Mouse (Mus musculus) kidney, postnatal 25 days (tissue): ENCODE results near the gene Hpgd.

Source experiments
- DNase-seq, 2 experiments: peaks; one replicate each; pipeline ENCODE4 v3.0.0; 2021; ENCODE audit warnings: mixed read lengths in 2 of 2

Hpgd gene

DNA sequence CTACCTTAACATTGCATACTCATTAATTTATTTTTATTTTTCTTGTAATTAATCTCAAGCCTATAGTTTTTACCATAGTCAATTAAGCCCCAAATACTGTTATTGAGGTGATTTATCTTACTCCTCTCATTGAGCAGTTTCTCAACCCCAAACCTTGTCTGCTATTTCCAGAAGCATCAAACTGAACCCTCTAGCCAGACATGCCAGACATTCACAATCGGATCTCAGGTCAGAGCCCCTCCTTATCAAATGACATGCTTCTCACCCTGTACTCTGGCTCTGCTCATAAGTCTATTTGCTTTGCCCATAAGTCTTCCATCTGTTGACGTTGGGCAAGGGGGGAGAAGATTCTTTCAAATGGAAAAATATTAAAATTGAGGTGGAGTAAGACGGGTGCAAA, 33.3 kb downstream of the Hpgd start:
- no peak for DNase-seq

DNA sequence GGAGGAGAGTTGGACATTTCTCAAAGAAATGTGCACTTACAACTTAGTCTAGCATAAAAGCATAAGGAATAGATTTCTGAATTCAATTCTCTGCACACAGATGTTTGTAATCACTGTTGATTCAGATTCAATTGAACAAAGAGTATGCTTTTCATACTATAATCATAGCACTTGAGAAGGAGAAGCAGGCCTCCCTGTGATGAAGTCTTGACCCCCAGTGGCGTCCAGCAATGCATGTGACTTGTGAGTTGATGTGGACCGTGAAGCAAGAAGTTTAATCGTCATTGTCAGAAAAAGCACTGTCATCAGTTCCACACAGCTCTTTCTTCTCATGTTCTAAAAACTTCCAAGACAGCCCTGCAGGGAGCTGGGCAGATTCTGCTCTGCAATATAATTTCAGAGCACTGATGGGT, 33.8 kb downstream of the Hpgd start:
- no peak for DNase-seq

DNA sequence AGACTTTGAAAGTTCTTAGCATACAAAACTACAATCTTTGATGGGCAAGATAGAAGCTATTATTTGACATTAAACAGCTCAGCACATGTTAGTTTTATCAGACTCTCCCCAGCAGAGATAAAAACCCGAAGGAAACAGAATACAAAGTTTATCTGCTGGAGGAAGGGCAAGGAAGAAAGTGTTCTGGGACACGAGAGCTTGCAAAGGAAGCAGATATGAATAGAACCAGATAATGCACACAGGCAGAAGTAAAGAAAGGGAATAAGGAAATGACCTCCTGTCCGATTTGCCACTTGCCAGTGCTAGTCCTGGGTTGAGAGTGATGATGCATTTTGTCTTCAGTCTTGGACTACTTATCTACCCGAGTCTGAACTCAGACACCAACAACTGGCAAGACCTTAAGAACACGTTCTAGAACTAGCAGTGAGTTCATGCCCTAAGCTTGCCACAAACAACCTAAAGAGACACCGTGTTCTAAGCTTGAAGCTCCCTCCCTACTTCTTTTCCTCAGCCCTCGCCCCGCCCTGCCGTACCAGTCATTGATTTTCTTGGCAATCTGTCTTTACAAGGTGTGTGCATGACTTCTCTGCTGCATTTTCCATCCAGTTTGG, 41.1 kb downstream of the Hpgd start:
- no peak for DNase-seq

DNA sequence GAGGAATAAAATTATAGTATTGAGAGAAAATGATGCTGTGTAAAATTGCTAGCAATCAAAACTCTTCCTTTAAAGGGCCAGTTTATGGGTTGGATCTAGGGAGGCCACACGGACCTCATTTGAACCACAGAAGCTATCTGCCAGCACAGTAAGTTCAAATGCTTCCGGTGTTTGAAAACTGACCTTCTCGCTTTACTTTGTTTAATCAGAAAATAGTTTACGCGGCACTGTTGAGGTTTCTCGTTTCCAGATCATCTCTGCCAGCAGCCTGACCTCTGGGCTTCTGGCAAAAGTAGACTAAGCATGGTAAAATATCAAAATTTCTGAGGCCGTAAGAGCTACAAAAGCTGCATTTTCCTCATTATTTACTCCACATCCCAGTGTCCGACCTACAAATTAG, 42.4 kb downstream of the Hpgd start:
- DNase-seq = no peak

DNA sequence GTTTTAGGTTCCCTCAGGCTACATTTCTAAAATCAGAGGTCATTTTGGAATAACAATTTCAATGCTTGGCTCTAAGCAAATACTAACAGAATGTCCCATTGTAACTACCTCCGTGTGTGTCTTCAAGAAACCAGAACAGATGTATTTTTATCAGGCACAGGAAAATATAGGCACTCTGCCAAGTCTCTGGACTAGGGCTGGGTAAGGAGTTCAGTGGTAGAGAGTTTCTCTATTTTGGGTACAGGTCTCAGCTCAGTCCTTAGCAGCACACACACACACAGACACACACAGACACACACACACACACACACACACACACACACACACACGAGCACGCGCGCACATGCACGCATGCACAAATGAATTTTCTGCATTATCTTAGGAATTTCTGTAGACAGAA, 49.1 kb downstream of the Hpgd start:
- no peak for DNase-seq

DNA sequence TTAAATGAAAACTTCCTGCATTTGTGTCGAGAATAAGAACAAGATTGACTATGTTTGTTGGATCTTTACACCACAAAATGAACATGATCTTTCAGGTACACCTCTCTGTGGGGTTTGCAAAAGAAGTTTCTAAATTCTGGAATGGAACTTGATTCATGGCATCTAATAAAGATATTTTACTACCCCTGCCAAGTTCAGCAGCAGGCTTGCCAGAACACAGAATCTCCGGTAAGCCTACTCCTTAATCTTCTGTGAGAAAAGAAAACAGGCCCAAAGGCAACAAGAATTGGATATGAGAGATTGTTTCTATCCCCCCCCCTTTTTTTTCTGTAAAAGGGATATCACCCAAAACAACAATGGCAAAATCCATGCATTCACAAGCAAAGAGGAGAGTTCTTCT, 49.6 kb downstream of the Hpgd start:
- no peak for DNase-seq

DNA sequence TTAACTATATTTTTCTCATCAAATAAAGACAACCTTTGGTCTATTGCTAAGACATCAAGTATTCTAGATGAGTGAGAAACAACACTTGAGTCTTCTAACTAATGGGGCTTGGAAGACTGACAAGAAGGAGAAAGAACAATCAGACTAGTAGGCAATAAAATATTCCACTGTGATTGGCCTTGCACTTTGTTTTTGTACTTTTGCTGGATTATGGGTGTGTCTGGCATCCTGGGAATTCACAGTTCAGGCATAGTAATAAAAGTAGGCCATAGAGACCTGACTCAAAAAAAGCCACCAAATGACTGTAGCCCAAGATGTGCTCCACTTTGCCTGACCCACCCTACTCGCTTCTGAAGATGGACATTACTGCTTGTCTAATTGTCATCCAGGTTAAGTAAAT, 50.0 kb downstream of the Hpgd start:
- no peak for DNase-seq

DNA sequence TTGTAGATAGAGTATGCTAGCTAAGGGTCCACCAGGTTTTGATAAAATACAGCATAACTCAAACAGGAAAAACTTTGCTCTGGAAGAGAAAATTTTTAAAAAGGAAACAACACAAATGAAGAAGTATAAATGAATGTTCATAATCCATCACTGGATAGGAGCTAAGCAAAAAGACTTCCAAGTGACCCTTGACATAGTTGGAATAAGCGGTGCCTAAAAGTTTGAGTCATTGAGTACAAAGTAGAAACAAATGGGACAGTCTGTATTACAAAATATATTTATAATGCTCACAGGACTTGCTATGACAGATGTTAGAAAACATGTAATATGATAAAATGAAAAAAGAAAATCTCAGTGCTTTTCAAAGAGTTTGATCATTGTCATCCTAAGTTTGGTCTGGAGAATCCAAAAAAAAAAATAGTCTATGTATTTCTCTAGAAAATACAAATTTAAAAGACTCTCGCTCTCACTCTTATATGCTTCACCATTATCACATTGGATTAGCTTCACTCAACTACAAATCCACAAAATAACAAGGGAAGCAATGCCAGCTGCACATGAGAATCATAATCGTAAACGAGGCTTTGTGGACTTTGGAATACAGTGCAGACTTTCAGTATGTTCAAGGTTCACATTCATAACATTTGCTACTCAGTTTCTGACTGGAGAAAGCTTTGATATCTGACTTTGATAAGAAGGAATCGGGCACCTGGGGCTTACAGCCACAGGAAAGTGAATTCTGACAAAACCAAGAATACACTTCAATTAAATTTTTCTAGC, 51.4 kb downstream of the Hpgd start:
- no peak for DNase-seq

DNA sequence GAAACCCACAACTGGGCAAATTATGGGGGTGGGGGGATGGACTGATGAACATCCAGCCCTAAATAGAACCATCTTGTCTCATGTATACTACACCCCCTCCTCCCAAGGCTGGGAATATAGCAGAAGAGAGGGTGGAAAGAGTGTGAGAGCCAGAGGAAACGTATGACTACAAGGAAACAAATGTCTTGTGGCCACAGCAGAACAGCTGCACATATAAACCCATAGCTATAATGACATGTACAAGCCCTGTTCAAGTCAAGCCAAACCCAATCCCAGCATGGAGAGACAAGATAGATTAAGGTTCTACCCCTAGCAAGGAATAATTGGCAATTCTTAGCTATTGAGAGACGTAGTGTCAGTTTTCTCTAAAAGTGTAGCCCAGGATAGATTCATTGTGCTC, 68.8 kb downstream of the Hpgd start:
- DNase-seq = no peak
